Mouse (Mus musculus) MEL (cell line): ENCODE results near the gene Slc5a2. TPM values are rescaled to one million over a fixed set of nuclear protein-coding genes. Genes with fewer than 3 reads are reported as not detected.

ENCODE experiments used
- DNase-seq: peaks from one replicate; pipeline ENCODE4 v3.0.0; 2011; ENCODE audit warnings: low read depth, low spot score
- H3K27ac ChIP-seq: 2 replicates; pipeline ENCODE4 v1.5.1; 2012; ENCODE audit warnings: low read depth, mild to moderate bottlenecking, control low read depth, low read length, moderate library complexity; ENCODE audit not compliant: control insufficient read depth
- H3K27me3 ChIP-seq, 2 experiments: fragments of 150-350 bp in 1 of 2; sonication (generic) in 1 of 2; 2 replicates each; pipeline ENCODE4 v1.6.1; 2012; ENCODE audit warnings: low read length in 2 of 2, mild to moderate bottlenecking in 2 of 2, improper control_type of control experiment in 1 of 2, moderate library complexity in 1 of 2; ENCODE audit not compliant: insufficient read depth in 2 of 2, control insufficient read depth in 1 of 2
- H3K36me3 ChIP-seq, 2 experiments: 2 replicates each; pipeline ENCODE4 v1.6.1; 2012 to 2014; ENCODE audit warnings: low read length in 2 of 2, improper control_type of control experiment in 1 of 2, inconsistent platforms in 1 of 2, mild to moderate bottlenecking in 1 of 2; ENCODE audit not compliant: insufficient read depth in 2 of 2, control insufficient read depth in 1 of 2
- H3K4me1 ChIP-seq, 2 experiments: fragments of 150-350 bp in 1 of 2; sonication (generic) in 1 of 2; 2 replicates each; pipeline ENCODE4 v1.6.1; 2012; ENCODE audit warnings: low read length in 2 of 2, improper control_type of control experiment in 1 of 2, mild to moderate bottlenecking in 1 of 2; ENCODE audit not compliant: insufficient read depth in 2 of 2, control insufficient read depth in 1 of 2
- H3K4me3 ChIP-seq, 2 experiments: fragments of 150-350 bp in 1 of 2; sonication (generic) in 1 of 2; 2 replicates each; pipeline ENCODE4 v1.5.1; 2012; ENCODE audit warnings: low read depth in 2 of 2, low read length in 2 of 2, mild to moderate bottlenecking in 2 of 2, moderate library complexity in 2 of 2, control low read depth in 1 of 2, improper control_type of control experiment in 1 of 2; ENCODE audit not compliant: control insufficient read depth in 1 of 2, insufficient read depth in 1 of 2
- H3K79me2 ChIP-seq: 2 replicates; pipeline ENCODE4 v1.6.1; 2012; ENCODE audit warnings: mild to moderate bottlenecking, low read length, moderate library complexity; ENCODE audit not compliant: control insufficient read depth, poor library complexity, insufficient read depth
- H3K9ac ChIP-seq: 2 replicates; pipeline ENCODE4 v1.6.1; 2012; ENCODE audit warnings: low read depth, mild to moderate bottlenecking, control low read depth, low read length, moderate library complexity; ENCODE audit not compliant: control insufficient read depth, poor library complexity, severe bottlenecking
- H3K9me3 ChIP-seq: fragments of 150-350 bp; sonication (generic); replicated peaks from 2 replicates; pipeline ENCODE4 v1.6.1; 2012; ENCODE audit warnings: mild to moderate bottlenecking, low read length, improper control_type of control experiment, moderate library complexity; ENCODE audit not compliant: insufficient read depth
- CTCF ChIP-seq, 3 experiments: IDR thresholded peaks in 2 of 3; conservative IDR thresholded peaks in 1 of 3; 2 replicates each; pipeline ENCODE4 v1.5.1; 2011 to 2012; ENCODE audit warnings: low read length in 3 of 3, low read depth in 2 of 3, mild to moderate bottlenecking in 2 of 3, improper control_type of control experiment in 1 of 3, inconsistent platforms in 1 of 3, mixed read lengths in 1 of 3, moderate library complexity in 1 of 3; ENCODE audit not compliant: control insufficient read depth in 1 of 3, insufficient read depth in 1 of 3, poor library complexity in 1 of 3, severe bottlenecking in 1 of 3
- EP300 ChIP-seq, 2 experiments: IDR thresholded peaks; 2 replicates each; pipeline ENCODE4 v1.6.1; 2011; ENCODE audit warnings: improper control_type of control experiment in 2 of 2, low read length in 2 of 2, low read depth in 1 of 2, mild to moderate bottlenecking in 1 of 2
- ETS1 ChIP-seq: IDR thresholded peaks from 2 replicates; pipeline ENCODE4 v1.6.1; 2012; ENCODE audit warnings: low read depth, mild to moderate bottlenecking, inconsistent platforms, low read length, improper control_type of control experiment, moderate library complexity
- GABPA ChIP-seq: IDR thresholded peaks from 2 replicates; pipeline ENCODE4 v1.6.1; 2012; ENCODE audit warnings: low read depth, mild to moderate bottlenecking, inconsistent platforms, low read length, improper control_type of control experiment, moderate library complexity
- KAT2A ChIP-seq: conservative IDR thresholded peaks from 2 replicates; pipeline ENCODE4 v1.6.1; 2012; ENCODE audit warnings: low read depth, low read length, improper control_type of control experiment, inconsistent platforms
- MAFK ChIP-seq: IDR thresholded peaks from 2 replicates; pipeline ENCODE4 v1.6.1; 2011; ENCODE audit warnings: low read depth, mild to moderate bottlenecking, low read length, improper control_type of control experiment, borderline replicate concordance
- MAX ChIP-seq: IDR thresholded peaks from 2 replicates; pipeline ENCODE4 v1.6.1; 2011; ENCODE audit warnings: low read length, improper control_type of control experiment
- MXI1 ChIP-seq: IDR thresholded peaks from 2 replicates; pipeline ENCODE4 v1.6.1; 2011; ENCODE audit warnings: mild to moderate bottlenecking, low read depth, low read length, improper control_type of control experiment
- MYB ChIP-seq: IDR thresholded peaks from 2 replicates; pipeline ENCODE4 v1.6.1; 2011; ENCODE audit warnings: mild to moderate bottlenecking, low read depth, low read length, improper control_type of control experiment
- MYC ChIP-seq: IDR thresholded peaks from 2 replicates; pipeline ENCODE4 v1.6.1; 2011; ENCODE audit warnings: low read depth, mild to moderate bottlenecking, low read length, improper control_type of control experiment, moderate library complexity
- POLR2A ChIP-seq, 2 experiments: IDR thresholded peaks; 2 replicates each; pipeline ENCODE4 v1.6.1; 2011 to 2012; ENCODE audit warnings: low read length in 2 of 2, mild to moderate bottlenecking in 2 of 2, control low read depth in 1 of 2, improper control_type of control experiment in 1 of 2, low read depth in 1 of 2, moderate library complexity in 1 of 2; ENCODE audit not compliant: control insufficient read depth in 1 of 2, insufficient read depth in 1 of 2, poor library complexity in 1 of 2
- POLR2AphosphoS5 ChIP-seq: IDR thresholded peaks from 2 replicates; pipeline ENCODE4 v1.6.1; 2012; ENCODE audit warnings: low read depth, borderline replicate concordance, mild to moderate bottlenecking, inconsistent platforms, low read length, moderate library complexity, mixed read lengths
- RCOR1 ChIP-seq: IDR thresholded peaks from 2 replicates; pipeline ENCODE4 v1.6.1; 2012; ENCODE audit warnings: low read depth, mild to moderate bottlenecking, inconsistent platforms, low read length, improper control_type of control experiment
- UBTF ChIP-seq: IDR thresholded peaks from 2 replicates; pipeline ENCODE4 v1.6.1; 2012; ENCODE audit warnings: low read depth, mild to moderate bottlenecking, inconsistent platforms, low read length, improper control_type of control experiment, moderate library complexity, borderline replicate concordance; ENCODE audit not compliant: insufficient read depth
- USF2 ChIP-seq, 2 experiments: IDR thresholded peaks; 2 replicates each; pipeline ENCODE4 v1.6.1; 2011 to 2012; ENCODE audit warnings: improper control_type of control experiment in 2 of 2, low read length in 2 of 2, borderline replicate concordance in 1 of 2, inconsistent platforms in 1 of 2, low read depth in 1 of 2, mild to moderate bottlenecking in 1 of 2; ENCODE audit not compliant: insufficient read depth in 1 of 2
- ZMIZ1 ChIP-seq: IDR thresholded peaks from 2 replicates; pipeline ENCODE4 v1.6.1; 2012; ENCODE audit warnings: low read depth, mild to moderate bottlenecking, inconsistent platforms, low read length, improper control_type of control experiment, moderate library complexity
- ZNF384 ChIP-seq: IDR thresholded peaks from 2 replicates; pipeline ENCODE4 v1.6.1; 2012; ENCODE audit warnings: low read depth, mild to moderate bottlenecking, inconsistent platforms, low read length, improper control_type of control experiment
- polyA plus RNA-seq, 2 experiments: library from polyadenylated mRNA; stranded (reverse) in 1 of 2; unstranded in 1 of 2; fragments of >175 nt in 1 of 2; fragments of >200 nt in 1 of 2; gene quantifications; 2 replicates each; pipeline versions ENCODE4 v1.2.1 to v1.2.4; 2012; ENCODE audit warnings: low replicate concordance in 2 of 2, low read depth in 1 of 2; ENCODE audit not compliant: insufficient read length in 2 of 2, insufficient read depth in 1 of 2, missing spikeins in 1 of 2
- total RNA-seq: library from RNA; depleted of rRNA; stranded (reverse); fragments of 300-350 nt; gene quantifications from 2 replicates; pipeline ENCODE4 v1.2.3, GENCODE M21; 2012; rRNA removed

Gene Slc5a2
- total and polyA plus RNA-seq, 3 experiments = 0.25 to 0.58 TPM; not detected in 1

GRCm38 (mm10) chr7:128321260-128321659 is 55.8 kb downstream of the Slc5a2 start:
- Histone ChIP-seq H3K27ac (no peak overlapping the region), H3K9me3 (no peaks in the 10 kb centered on the region), H3K27me3 (peaks cover 0 to 7% of the 10 kb centered on the region in 2 experiments), H3K79me2 (no peaks in the 10 kb centered on the region), H3K4me3 (no peak overlapping the region), H3K4me1 (peaks cover 8 to 15% of the 10 kb centered on the region in 2 experiments), H3K36me3 (peaks cover 0 to 3% of the 10 kb centered on the region in 2 experiments; a peak in 2 of 4 replicates), H3K9ac (no peak overlapping the region)
- TF ChIP-seq USF2 (IDR thresholded peaks at IDR 0.05; ENCODE audit: borderline replicate concordance in 1 of 2, insufficient read depth in 1 of 2, low read depth in 1 of 2, low read length in 2 of 2) (no peak), MYB (no peak), MAX (no peak), POLR2A (IDR thresholded peaks at IDR 0.05; ENCODE audit: control insufficient read depth in 1 of 2, insufficient read depth in 1 of 2, low read depth in 1 of 2, low read length in 2 of 2, poor library complexity in 1 of 2) (no peak), POLR2AphosphoS5 (no peak), RCOR1 (no peak), MAFK (no peak), MYC (no peak), MXI1 (no peak), CTCF (IDR thresholded peaks at IDR 0.05 in 2 of 3, conservative IDR thresholded peaks at IDR 0.05 in 1 of 3; ENCODE audit: control insufficient read depth in 1 of 3, insufficient read depth in 1 of 3, low read depth in 2 of 3, low read length in 3 of 3, poor library complexity in 1 of 3, severe bottlenecking in 1 of 3) (no peak), ZNF384 (no peak), UBTF (no peak), ETS1 (no peak), GABPA (no peak), KAT2A (no peak), EP300 (IDR thresholded peaks at IDR 0.05; ENCODE audit: low read depth in 1 of 2, low read length in 2 of 2) (no peak), ZMIZ1 (no peak)
- DNase-seq = no peak

Other genes with a start within 250 kb of the Slc5a2 start
- gene Itgam, start 203.0 kb upstream of the Slc5a2 start, total RNA-seq = not detected in 2 replicates
- gene Itgam, start 203.0 kb upstream of the Slc5a2 start, polyA plus RNA-seq = not detected
- gene Gm49368, start 203.0 kb upstream of the Slc5a2 start, total RNA-seq = not detected in 2 replicates
- not detected for gene Gm49368, start 203.0 kb upstream of the Slc5a2 start, polyA plus RNA-seq
- gene Itgax, start 136.1 kb upstream of the Slc5a2 start, total RNA-seq = 0.08 TPM in 1 of 2 replicates, not detected in the other
- under 1 TPM in 1 of 2 experiments, not detected in 1; 0.01 TPM for gene Itgax, start 136.1 kb upstream of the Slc5a2 start, polyA plus RNA-seq
- gene Itgad, start 111.3 kb upstream of the Slc5a2 start, total RNA-seq = not detected in 2 replicates
- gene Itgad, start 111.3 kb upstream of the Slc5a2 start, polyA plus RNA-seq = not detected
- 2.9 and 3.1 TPM in 2 replicates for gene Cox6a2, start 59.3 kb upstream of the Slc5a2 start, total RNA-seq
- gene Cox6a2, start 59.3 kb upstream of the Slc5a2 start, polyA plus RNA-seq = 10 to 100 TPM in 1 of 2 experiments, not detected in 1; 18.2 TPM
- 13.3 and 14.6 TPM in 2 replicates for gene Armc5, start 28.3 kb upstream of the Slc5a2 start, total RNA-seq
- 10 to 100 TPM in 1 of 2 experiments, not detected in 1; 23.7 TPM for gene Armc5, start 28.3 kb upstream of the Slc5a2 start, polyA plus RNA-seq
- gene 9130023H24Rik, start 27.6 kb upstream of the Slc5a2 start, total RNA-seq = 1.2 and 1.5 TPM in 2 replicates
- under 1 TPM in 1 of 2 experiments, not detected in 1; 0.96 TPM for gene 9130023H24Rik, start 27.6 kb upstream of the Slc5a2 start, polyA plus RNA-seq
- 0.10 TPM in 1 of 2 replicates, not detected in the other for gene Tgfb1i1, start 18.8 kb upstream of the Slc5a2 start, total RNA-seq
- gene Tgfb1i1, start 18.8 kb upstream of the Slc5a2 start, polyA plus RNA-seq = under 1 TPM in 1 of 2 experiments, not detected in 1; 0.21 TPM
- 16.2 and 19.8 TPM in 2 replicates for gene BC017158, start 32.5 kb downstream of the Slc5a2 start, total RNA-seq
- 10 to 100 TPM in 1 of 2 experiments, not detected in 1; 41.6 TPM for gene BC017158, start 32.5 kb downstream of the Slc5a2 start, polyA plus RNA-seq
- gene Rgs10, start 153.1 kb downstream of the Slc5a2 start, total RNA-seq = 44.6 and 44.7 TPM in 2 replicates
- 10 to 100 TPM in 1 of 2 experiments, not detected in 1; 42.3 TPM for gene Rgs10, start 153.1 kb downstream of the Slc5a2 start, polyA plus RNA-seq
- gene Tial1, start 196.1 kb downstream of the Slc5a2 start, total RNA-seq = 42.7 and 54.3 TPM in 2 replicates
- 100 to 1,000 TPM in 1 of 2 experiments, not detected in 1; 126 TPM for gene Tial1, start 196.1 kb downstream of the Slc5a2 start, polyA plus RNA-seq